Mouse (Mus musculus) E14TG2a.4 (cell line): ENCODE data around the gene Uggt1.

Source experiments
- H3K27me3 ChIP-seq: 2 replicates; pipeline ENCODE4 v1.6.1; 2014; ENCODE audit warnings: low read length, control low read depth; ENCODE audit not compliant: insufficient read depth
- H3K36me3 ChIP-seq: 2 replicates; pipeline ENCODE4 v1.6.1; 2014; ENCODE audit warnings: low read length, control low read depth; ENCODE audit not compliant: insufficient read depth
- H3K4me1 ChIP-seq: replicated peaks from 2 replicates; pipeline ENCODE4 v1.6.1; 2014; ENCODE audit warnings: low read depth, low read length, control low read depth
- H3K4me3 ChIP-seq: replicated peaks from 2 replicates; pipeline ENCODE4 v1.5.1; 2014; ENCODE audit warnings: mild to moderate bottlenecking, low read length
- H3K9me3 ChIP-seq: 2 replicates; pipeline ENCODE4 v1.6.1; 2014; ENCODE audit warnings: low read length, control low read depth
- CTCF ChIP-seq: conservative IDR thresholded peaks from 2 replicates; pipeline ENCODE4 v1.5.1; 2014; ENCODE audit warnings: low read length
- NANOG ChIP-seq: IDR thresholded peaks from 2 replicates; pipeline ENCODE4 v1.6.1; 2014; ENCODE audit warnings: borderline replicate concordance, low read length, mixed read lengths
- POU5F1 ChIP-seq: IDR thresholded peaks from 2 replicates; pipeline ENCODE4 v1.6.1; 2014; ENCODE audit warnings: low read length, borderline replicate concordance

Gene Uggt1

GRCm38 (mm10) chr1:36233218-36233617 lies 11.3 kb downstream of the Uggt1 start:
- H3K36me3 ChIP-seq: peaks cover 79% of the 10 kb centered on the region
- peaks cover 24% of the 10 kb centered on the region for H3K4me1 ChIP-seq
- TF ChIP-seq NANOG (no peak), POU5F1 (no peak)
- H3K9me3 ChIP-seq: no peaks in the 10 kb centered on the region
- no peak overlapping the region for H3K4me3 ChIP-seq
- H3K27me3 ChIP-seq: no peaks in the 10 kb centered on the region

DNA sequence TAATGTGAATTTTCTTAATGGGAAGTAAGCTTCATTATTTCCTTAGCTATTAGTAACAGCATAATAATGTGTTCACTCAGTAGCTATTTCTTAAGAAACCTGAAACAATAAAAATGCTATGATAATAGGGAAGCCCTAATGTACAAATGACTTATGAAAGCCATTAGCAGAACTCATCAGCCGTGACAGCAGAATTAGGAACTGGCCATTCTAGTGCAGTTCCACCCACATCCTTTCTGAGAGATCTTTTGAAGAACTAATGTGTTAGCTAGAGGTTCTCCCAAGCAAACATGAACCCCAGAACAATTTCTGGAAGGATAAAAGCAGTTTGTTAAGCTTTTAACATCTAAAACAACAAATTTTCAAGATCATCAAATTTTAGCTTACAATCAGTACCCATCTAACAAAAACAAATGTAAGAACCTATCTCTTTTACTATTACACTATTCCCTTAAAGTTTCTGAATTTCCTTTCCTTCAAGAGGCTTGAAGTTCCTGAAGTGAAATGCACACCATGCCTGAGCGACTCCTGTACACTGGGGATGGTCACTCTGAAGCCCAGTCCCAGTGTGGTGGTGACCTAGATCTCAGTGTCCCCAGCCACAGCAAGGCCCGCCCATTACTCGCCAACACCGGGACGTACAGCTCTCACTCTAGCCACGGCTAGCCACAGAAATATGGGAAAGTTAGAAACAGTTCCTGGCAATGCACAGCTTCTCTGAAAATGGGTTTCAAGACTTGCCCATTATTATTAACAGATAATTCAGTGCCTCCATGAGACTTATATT lies 13.4 kb downstream of the Uggt1 start:
- H3K36me3 ChIP-seq: peaks cover 87% of the 10 kb centered on the region
- H3K4me3 ChIP-seq: no peak overlapping the region
- no peaks in the 10 kb centered on the region for H3K9me3 ChIP-seq
- H3K27me3 ChIP-seq: no peaks in the 10 kb centered on the region
- H3K4me1 ChIP-seq: peaks cover 17% of the 10 kb centered on the region
- TF ChIP-seq POU5F1 (no peak), NANOG (no peak), CTCF (no peak)

DNA sequence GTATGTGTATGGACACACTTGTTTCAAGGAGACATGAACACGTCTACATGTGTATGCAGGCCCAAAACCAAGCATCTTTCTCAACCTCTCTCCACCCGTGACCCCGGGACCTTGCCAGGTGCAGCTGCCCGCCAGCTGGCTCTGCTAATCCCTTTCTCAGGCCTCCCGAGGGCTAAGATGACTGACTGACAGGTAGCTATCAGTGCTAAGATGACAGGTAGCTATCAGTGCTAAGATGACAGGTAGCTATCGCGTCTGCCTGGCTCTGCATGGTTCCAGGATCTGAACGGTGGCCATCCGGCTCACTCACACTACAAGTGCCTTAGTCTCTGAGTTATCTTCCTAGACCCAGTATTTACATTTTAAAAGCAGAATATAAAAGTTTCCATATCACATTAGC lies 16.1 kb downstream of the Uggt1 start:
- Histone ChIP-seq H3K4me3 (no peak overlapping the region), H3K27me3 (no peaks in the 10 kb centered on the region), H3K9me3 (no peaks in the 10 kb centered on the region), H3K36me3 (peaks cover 84% of the 10 kb centered on the region), H3K4me1 (no peaks in the 10 kb centered on the region)
- TF ChIP-seq POU5F1: no peak
- no peak for TF ChIP-seq NANOG
- no peak for TF ChIP-seq CTCF

DNA sequence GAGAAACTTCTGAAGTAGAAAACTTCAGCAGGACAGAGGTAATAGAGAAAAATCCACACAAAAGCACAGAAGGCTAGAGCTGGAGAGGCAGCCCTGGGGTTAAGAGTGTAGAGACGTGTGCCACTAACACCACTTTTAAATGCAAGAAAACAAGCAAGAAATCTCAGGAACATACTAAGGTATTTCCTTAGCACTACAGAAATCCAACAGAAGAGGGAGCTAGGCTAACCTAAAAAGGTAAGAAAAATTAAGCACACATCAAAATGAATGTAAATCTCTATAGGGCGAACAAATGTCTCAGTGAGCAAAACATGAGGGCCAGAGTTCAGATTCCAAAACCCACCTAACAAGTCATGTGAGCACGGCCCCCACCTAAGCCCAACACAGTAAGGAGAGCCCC lies 19.9 kb downstream of the Uggt1 start:
- peaks cover 84% of the 10 kb centered on the region for H3K36me3 ChIP-seq
- H3K4me3 ChIP-seq: no peak overlapping the region
- H3K9me3 ChIP-seq: no peaks in the 10 kb centered on the region
- no peaks in the 10 kb centered on the region for H3K27me3 ChIP-seq
- H3K4me1 ChIP-seq: no peaks in the 10 kb centered on the region
- no peak for TF ChIP-seq CTCF
- TF ChIP-seq NANOG: no peak
- no peak for TF ChIP-seq POU5F1

DNA sequence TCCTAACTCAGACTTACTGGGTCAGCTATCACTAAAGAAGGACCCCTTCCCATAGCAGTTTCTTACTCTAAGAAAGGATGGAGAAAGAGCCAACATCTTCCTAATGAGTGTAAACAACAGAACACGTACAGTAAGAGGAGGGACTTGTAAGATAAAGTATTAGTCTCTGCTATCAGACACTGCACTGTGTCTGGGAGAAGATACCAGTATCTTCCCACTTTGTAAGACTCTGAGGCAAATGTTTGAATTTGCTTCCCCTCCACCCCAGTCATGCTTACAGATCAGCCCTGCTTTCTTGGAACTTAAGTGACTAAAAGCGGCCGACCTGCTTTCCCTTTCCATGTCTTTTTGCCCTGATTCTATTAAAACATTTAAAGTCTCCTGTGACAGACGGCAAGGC lies 30.2 kb downstream of the Uggt1 start:
- Histone ChIP-seq H3K4me1 (no peaks in the 10 kb centered on the region), H3K9me3 (no peaks in the 10 kb centered on the region), H3K27me3 (no peaks in the 10 kb centered on the region), H3K4me3 (no peak overlapping the region), H3K36me3 (peaks cover 77% of the 10 kb centered on the region)
- no peak for TF ChIP-seq POU5F1
- TF ChIP-seq CTCF: no peak
- no peak for TF ChIP-seq NANOG

GRCm38 (mm10) chr1:36201739-36202138 lies 42.8 kb downstream of the Uggt1 start:
- Histone ChIP-seq H3K27me3 (no peaks in the 10 kb centered on the region), H3K4me1 (no peaks in the 10 kb centered on the region), H3K4me3 (no peak overlapping the region), H3K9me3 (no peaks in the 10 kb centered on the region), H3K36me3 (peaks cover 80% of the 10 kb centered on the region)
- TF ChIP-seq POU5F1 (no peak), NANOG (no peak), CTCF (no peak)

DNA sequence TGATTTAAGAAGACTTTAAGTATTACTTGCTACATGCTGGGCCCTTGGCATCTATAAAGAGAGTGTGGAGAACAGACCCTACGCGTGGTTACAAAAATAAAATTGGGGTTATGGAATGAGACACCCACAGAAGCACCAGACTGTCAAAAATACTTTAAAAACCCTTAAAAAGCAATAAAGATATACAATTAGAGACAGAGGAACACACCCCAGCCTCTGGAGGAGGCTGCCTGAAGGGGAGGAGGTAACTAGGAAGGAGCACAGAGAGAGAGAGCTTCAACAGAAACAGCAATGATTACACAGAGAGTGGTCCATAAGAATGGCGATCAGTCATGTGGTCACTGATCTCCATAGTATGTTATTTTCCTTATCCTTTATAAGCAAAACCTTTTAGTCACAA lies 50.0 kb downstream of the Uggt1 start:
- no peak for TF ChIP-seq CTCF
- no peak for TF ChIP-seq POU5F1
- no peak for TF ChIP-seq NANOG
- no peaks in the 10 kb centered on the region for H3K27me3 ChIP-seq
- H3K9me3 ChIP-seq: no peaks in the 10 kb centered on the region
- no peak overlapping the region for H3K4me3 ChIP-seq
- H3K4me1 ChIP-seq: no peaks in the 10 kb centered on the region
- peaks cover 97% of the 10 kb centered on the region for H3K36me3 ChIP-seq

- Histone ChIP-seq H3K27me3 (no peaks in the 10 kb centered on the region), H3K36me3 (peaks cover 99% of the 10 kb centered on the region), H3K4me1 (no peaks in the 10 kb centered on the region), H3K4me3 (no peak overlapping the region), H3K9me3 (no peaks in the 10 kb centered on the region)
- no peak for TF ChIP-seq CTCF
- no peak for TF ChIP-seq NANOG
- no peak for TF ChIP-seq POU5F1
Observed at GRCm38 (mm10) chr1:36191966-36192365, 52.6 kb downstream of the Uggt1 start.

- peaks cover 96% of the 10 kb centered on the region for H3K36me3 ChIP-seq
- H3K27me3 ChIP-seq: no peaks in the 10 kb centered on the region
- TF ChIP-seq CTCF (no peak), POU5F1 (no peak), NANOG (no peak)
- no peaks in the 10 kb centered on the region for H3K9me3 ChIP-seq
- no peak overlapping the region for H3K4me3 ChIP-seq
- no peaks in the 10 kb centered on the region for H3K4me1 ChIP-seq
Observed at GRCm38 (mm10) chr1:36180038-36180437, 64.5 kb downstream of the Uggt1 start.
